In the genomic region with DNA sequence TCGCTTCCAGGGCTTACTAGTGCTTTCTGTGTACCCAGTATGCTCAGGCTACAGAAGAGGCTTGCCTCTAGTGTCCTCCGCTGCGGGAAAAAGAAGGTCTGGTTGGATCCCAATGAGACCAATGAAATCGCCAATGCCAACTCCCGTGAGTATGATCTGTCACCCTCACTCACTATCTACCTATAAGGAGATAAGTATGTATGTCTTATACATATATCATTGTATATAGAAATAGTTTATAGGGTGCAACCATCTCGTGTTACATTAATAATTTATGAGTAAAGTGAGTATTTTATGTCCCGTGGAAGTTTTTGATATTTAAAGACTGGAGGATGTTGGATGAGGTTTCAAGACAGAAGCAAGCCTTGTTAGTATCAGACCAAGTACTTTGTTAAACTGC, we compare ENCODE assay signal across 8 mouse cellular contexts. TPM values are rescaled to one million over a fixed set of nuclear protein-coding genes. Genes with fewer than 3 reads are reported as not detected.
A peak's percentile ranks its signal among the peaks of the same experiment; 100 is the strongest.
DNase-seq lines count a peak whose midpoint lies in the region; ATAC-seq and TF ChIP-seq lines count a peak whose summit lies in the region.

No protein-coding gene starts in this region.

- ATAC-seq in liver, embryonic 11.5 days (replicated peaks; ENCODE audit: low FRiP score): no peak
- ATAC-seq in stomach, postnatal 0 days (ENCODE audit: low FRiP score, low TSS enrichment): no peak

- peaks cover 6% of the 10 kb centered on the region; the same call in 1 of the 2 replicates for H3K4me1 ChIP-seq in spleen, adult 2 months (ENCODE audit: control insufficient read depth, insufficient read depth, insufficient read length)
- peaks cover 16% of the 10 kb centered on the region for H3K4me1 ChIP-seq in liver, embryonic 11.5 days (replicated peaks; ENCODE audit: control insufficient read depth, insufficient read depth, low read length)
- H3K4me1 ChIP-seq in stomach, postnatal 0 days (replicated peaks; ENCODE audit: control insufficient read depth, insufficient read depth): no peaks in the 10 kb centered on the region

- H3K36me3 ChIP-seq in spleen, adult 2 months (ENCODE audit: control insufficient read depth, insufficient read depth, low read length): peaks cover 13% of the 10 kb centered on the region
- H3K36me3 ChIP-seq in liver, embryonic 11.5 days (ENCODE audit: control insufficient read depth, insufficient read depth, low read length): peaks cover 23% of the 10 kb centered on the region
- peaks cover 12% of the 10 kb centered on the region for H3K36me3 ChIP-seq in stomach, postnatal 0 days (ENCODE audit: control insufficient read depth, insufficient read depth, low read length)

- H3K4me3 ChIP-seq in spleen, adult 2 months (ENCODE audit: extremely low read depth, insufficient read depth, insufficient read length): peak overlapping the region; percentile 98
- peak overlapping the region; percentile 99 for H3K4me3 ChIP-seq in liver, embryonic 11.5 days (ENCODE audit: low read depth, low read length)
- peak overlapping the region; percentile 95 for H3K4me3 ChIP-seq in stomach, postnatal 0 days (ENCODE audit: low read depth, low read length)

- peak; percentile 16 for DNase-seq in cerebellum, adult 9-11 months
- DNase-seq in cerebellum, postnatal 14 days: no peak
- no peak for DNase-seq in spleen, adult 2 months (ENCODE audit: low read depth in 1 of 2, low spot score in 2 of 2)
- DNase-seq in spleen, postnatal 10 days (ENCODE audit: low spot score in 2 of 2): no peak
- no peak for DNase-seq in liver, embryonic 11.5 days (ENCODE audit: low spot score)
- no peak for DNase-seq in stomach, postnatal 0 days (ENCODE audit: low spot score)
- DNase-seq in thymus, postnatal 14 days: no peak
- no peak for DNase-seq in Muller cell, postnatal 12 days (ENCODE audit: inconsistent ontology term)

- no peak for TF ChIP-seq CTCF in spleen, adult 2 months (IDR thresholded peaks at IDR 0.05; ENCODE audit: extremely low read depth, insufficient read depth, insufficient read length, insufficient replicate concordance)
- TF ChIP-seq CTCF in stomach, postnatal 0 days (IDR thresholded peaks at IDR 0.05; ENCODE audit: low read depth): no peak

- H3K27me3 ChIP-seq in spleen, adult 2 months (ENCODE audit: control insufficient read depth, insufficient read depth, low read length): no peaks in the 10 kb centered on the region
- no peaks in the 10 kb centered on the region for H3K27me3 ChIP-seq in liver, embryonic 11.5 days (replicated peaks; ENCODE audit: control insufficient read depth, insufficient read depth, low read length)
- no peaks in the 10 kb centered on the region for H3K27me3 ChIP-seq in stomach, postnatal 0 days (ENCODE audit: control insufficient read depth, insufficient read depth, low read length)

- H3K27ac ChIP-seq in spleen, adult 2 months (ENCODE audit: insufficient read depth, low read length): no peak overlapping the region
- H3K27ac ChIP-seq in liver, embryonic 11.5 days (ENCODE audit: low read depth, low read length): peak overlapping the region; percentile 93
- no peak overlapping the region for H3K27ac ChIP-seq in stomach, postnatal 0 days (replicated peaks)

- H3K4me2 ChIP-seq in liver, embryonic 11.5 days: peak overlapping the region; percentile 84
- peak overlapping the region; percentile 79 for H3K4me2 ChIP-seq in stomach, postnatal 0 days (replicated peaks; ENCODE audit: low read depth)

- H3K9me3 ChIP-seq in liver, embryonic 11.5 days (ENCODE audit: control insufficient read depth, low read length): no peaks in the 10 kb centered on the region
- no peaks in the 10 kb centered on the region for H3K9me3 ChIP-seq in stomach, postnatal 0 days (ENCODE audit: control insufficient read depth, low read length)

- no peak for TF ChIP-seq EP300 in stomach, postnatal 0 days (optimal IDR thresholded peaks at IDR 0.05)

- peak overlapping the region; percentile 100 for H3K9ac ChIP-seq in liver, embryonic 11.5 days (ENCODE audit: low read depth, low read length)
- peak overlapping the region; percentile 100 for H3K9ac ChIP-seq in stomach, postnatal 0 days (ENCODE audit: low read length)

- no peak for TF ChIP-seq POLR2A in spleen, adult 2 months (IDR thresholded peaks at IDR 0.05; ENCODE audit: low read depth, low read length)

- WGBS in spleen, adult 2 months: 25% methylated on average over 7 of the region's 7 CpGs
- 13% methylated on average over 7 of the region's 7 CpGs for WGBS in liver, embryonic 11.5 days
- 13% methylated on average over 7 of the region's 7 CpGs for WGBS in stomach, postnatal 0 days

RNA-seq across cellular contexts. Expression of a gene that starts 1.3 kb away (rescaled TPM):
- 555 and 724 TPM in 2 replicates for polyA plus RNA-seq in spleen, adult 2 months (2012; rRNA removed)
- polyA plus RNA-seq in liver, embryonic 11.5 days (2014; fragmentation: Nextera tagmentation; extraction: Ambion mirVana): 1,333 and 1,422 TPM in 2 replicates
- polyA plus RNA-seq in stomach, postnatal 0 days (2015; fragmentation: Nextera tagmentation; extraction: Ambion mirVana): 863 and 874 TPM in 2 replicates

RNA-seq across cellular contexts. Expression of a gene that starts 5.0 kb away (rescaled TPM):
- polyA plus RNA-seq in spleen, adult 2 months (2012; rRNA removed): 8.5 and 8.9 TPM in 2 replicates
- 2.1 and 2.2 TPM in 2 replicates for polyA plus RNA-seq in liver, embryonic 11.5 days (2014; fragmentation: Nextera tagmentation; extraction: Ambion mirVana)
- 4.2 and 4.9 TPM in 2 replicates for polyA plus RNA-seq in stomach, postnatal 0 days (2015; fragmentation: Nextera tagmentation; extraction: Ambion mirVana)

RNA-seq across cellular contexts. Expression of a gene that starts 25.5 kb away (rescaled TPM):
- 6.3 and 6.6 TPM in 2 replicates for polyA plus RNA-seq in spleen, adult 2 months (2012; rRNA removed)
- 0.22 and 0.43 TPM in 2 replicates for polyA plus RNA-seq in liver, embryonic 11.5 days (2014; fragmentation: Nextera tagmentation; extraction: Ambion mirVana)
- polyA plus RNA-seq in stomach, postnatal 0 days (2015; fragmentation: Nextera tagmentation; extraction: Ambion mirVana): 0.05 and 0.08 TPM in 2 replicates

RNA-seq across cellular contexts. Expression of a gene that starts 31.8 kb away (rescaled TPM):
- polyA plus RNA-seq in spleen, adult 2 months (2012; rRNA removed): 24.6 and 28.9 TPM in 2 replicates
- polyA plus RNA-seq in liver, embryonic 11.5 days (2014; fragmentation: Nextera tagmentation; extraction: Ambion mirVana): 24.0 and 31.2 TPM in 2 replicates
- polyA plus RNA-seq in stomach, postnatal 0 days (2015; fragmentation: Nextera tagmentation; extraction: Ambion mirVana): 7.5 and 9.8 TPM in 2 replicates

RNA-seq across cellular contexts. Expression of a gene that starts 41.5 kb away (rescaled TPM):
- 9.0 and 9.7 TPM in 2 replicates for polyA plus RNA-seq in spleen, adult 2 months (2012; rRNA removed)
- polyA plus RNA-seq in liver, embryonic 11.5 days (2014; fragmentation: Nextera tagmentation; extraction: Ambion mirVana): 0.47 and 0.77 TPM in 2 replicates
- polyA plus RNA-seq in stomach, postnatal 0 days (2015; fragmentation: Nextera tagmentation; extraction: Ambion mirVana): 0.40 and 0.45 TPM in 2 replicates
